ENCODE assay signal across 1 mouse cellular context in genomic region chr2:181600828-181601750, GRCm38 (mm10).
TF ChIP-seq lines count a peak whose summit lies in the region.

No protein-coding gene starts in this region.

TF ChIP-seq in CH12.LX, 34 proteins besides CTCF, POLR2A, EP300 and RAD21 (continued from another document):
- peak; percentile 72 for TF ChIP-seq TCF12 (IDR thresholded peaks at IDR 0.05; ENCODE audit: low read depth, low read length)
- peak; percentile 73; the same call in 1 of the 2 replicates for TF ChIP-seq CHD2 (IDR thresholded peaks at IDR 0.05; ENCODE audit: low read length)
- TF ChIP-seq BHLHE40 (IDR thresholded peaks at IDR 0.05; ENCODE audit: low read depth, low read length) = peak; percentile 80
- no peak for TF ChIP-seq ZNF384 (IDR thresholded peaks at IDR 0.05; ENCODE audit: low read depth, low read length)
- TF ChIP-seq CHD1 (IDR thresholded peaks at IDR 0.05; ENCODE audit: low read depth, low read length) = no peak
- TF ChIP-seq POLR2AphosphoS2 (IDR thresholded peaks at IDR 0.05; ENCODE audit: low read depth, low read length) = 0 out of 2 replicates have a peak, but pooled peaks have one; percentile 44
- no peak for TF ChIP-seq SMC3 (IDR thresholded peaks at IDR 0.05; ENCODE audit: low read depth, low read length)
- no peak for TF ChIP-seq JUND (conservative IDR thresholded peaks at IDR 0.05; ENCODE audit: low read depth, low read length)
- TF ChIP-seq NELFE (IDR thresholded peaks at IDR 0.05; ENCODE audit: low read depth, low read length) = peak; percentile 89
- TF ChIP-seq MAZ (IDR thresholded peaks at IDR 0.05; ENCODE audit: low read depth, low read length) = 0 out of 2 replicates have a peak, but pooled peaks have one; percentile 20
- TF ChIP-seq KAT2A (IDR thresholded peaks at IDR 0.05; ENCODE audit: insufficient replicate concordance, low read length) = peak; percentile 81; the same call in 1 of the 2 replicates
- TF ChIP-seq MAX (IDR thresholded peaks at IDR 0.05; ENCODE audit: low read length) = peak; percentile 83
- no peak for TF ChIP-seq ZC3H11A (IDR thresholded peaks at IDR 0.05; ENCODE audit: low read depth, low read length)
- peak; percentile 22; the same call in 1 of the 2 replicates for TF ChIP-seq GABPA (IDR thresholded peaks at IDR 0.05; ENCODE audit: insufficient replicate concordance, low read depth, low read length)
- peak; percentile 69; the same call in 1 of the 2 replicates for TF ChIP-seq ZMIZ1 (IDR thresholded peaks at IDR 0.05; ENCODE audit: low read depth, low read length)
- TF ChIP-seq MEF2A (IDR thresholded peaks at IDR 0.05; ENCODE audit: borderline replicate concordance, low read depth, low read length) = peak; percentile 59
- TF ChIP-seq ELF1 (IDR thresholded peaks at IDR 0.05; ENCODE audit: low read depth, low read length) = peak; percentile 95
- no peak for TF ChIP-seq USF2 (conservative IDR thresholded peaks at IDR 0.05; ENCODE audit: low read depth, low read length)
- TF ChIP-seq ETS1 (conservative IDR thresholded peaks at IDR 0.05; ENCODE audit: low read depth, low read length) = peak; percentile 27; the same call in 1 of the 2 replicates
- TF ChIP-seq USF1 (IDR thresholded peaks at IDR 0.05; ENCODE audit: low read depth, low read length) = no peak
- TF ChIP-seq IRF4 (IDR thresholded peaks at IDR 0.05; ENCODE audit: low read depth, low read length) = peak; percentile 35; the same call in 1 of the 2 replicates
- no peak for TF ChIP-seq JUN (IDR thresholded peaks at IDR 0.05; ENCODE audit: insufficient read depth, low read depth, low read length)
- no peak for TF ChIP-seq UBTF (IDR thresholded peaks at IDR 0.05; ENCODE audit: low read depth, low read length)
- TF ChIP-seq E2F4 (IDR thresholded peaks at IDR 0.05; ENCODE audit: insufficient replicate concordance, low read depth, low read length) = no peak
- TF ChIP-seq ZKSCAN1 (IDR thresholded peaks at IDR 0.05; ENCODE audit: borderline replicate concordance, low read depth, low read length) = no peak
- peak; percentile 81 for TF ChIP-seq SIN3A (IDR thresholded peaks at IDR 0.05; ENCODE audit: low read length)
- peak; percentile 77 for TF ChIP-seq MXI1 (IDR thresholded peaks at IDR 0.05; ENCODE audit: low read depth, low read length)
- TF ChIP-seq MAFK (IDR thresholded peaks at IDR 0.05; ENCODE audit: insufficient replicate concordance, low read length) = no peak
- TF ChIP-seq MYC (IDR thresholded peaks at IDR 0.05; ENCODE audit: low read depth, low read length) = peak; percentile 60; the same call in 1 of the 2 replicates
- no peak for TF ChIP-seq PAX5 (IDR thresholded peaks at IDR 0.05; ENCODE audit: low read length)
- TF ChIP-seq TBP (conservative IDR thresholded peaks at IDR 0.05; ENCODE audit: low read depth, low read length) = peak; percentile 69
